Comparison of ENCODE assay signal across 8 mouse cellular contexts in genomic region chr9:44182260-44182659, GRCm38 (mm10). TPM values are rescaled to one million over a fixed set of nuclear protein-coding genes. Genes with fewer than 3 reads are reported as not detected.
DNase-seq lines count a peak whose midpoint lies in the region; ATAC-seq and TF ChIP-seq lines count a peak whose summit lies in the region.

No protein-coding gene starts in this region.

- H3K9me3 ChIP-seq in liver, embryonic 14.5 days (ENCODE audit: control insufficient read depth, low read length), result no peaks in the 10 kb centered on the region
- no peaks in the 10 kb centered on the region for H3K9me3 ChIP-seq in intestine, embryonic 15.5 days

- H3K27ac ChIP-seq in cerebellum, adult 2 months (ENCODE audit: insufficient read depth, low read length), result no peak overlapping the region
- no peak overlapping the region for H3K27ac ChIP-seq in liver, embryonic 14.5 days
- H3K27ac ChIP-seq in intestine, embryonic 15.5 days, result no peak overlapping the region

- peak; percentile 32; the same call in 1 of the 2 replicates for TF ChIP-seq CTCF in cerebellum, adult 2 months (IDR thresholded peaks at IDR 0.05; ENCODE audit: borderline replicate concordance, insufficient read depth, low read depth, low read length)
- TF ChIP-seq CTCF in liver, embryonic 14.5 days (IDR thresholded peaks at IDR 0.05; ENCODE audit: low read depth), result peak; percentile 63

- no peaks in the 10 kb centered on the region for H3K36me3 ChIP-seq in liver, embryonic 14.5 days (replicated peaks; ENCODE audit: control insufficient read depth, insufficient read depth, low read depth)
- H3K36me3 ChIP-seq in intestine, embryonic 15.5 days, result no peaks in the 10 kb centered on the region

- no peaks in the 10 kb centered on the region for H3K27me3 ChIP-seq in cerebellum, adult 2 months (ENCODE audit: control insufficient read depth, insufficient read depth, low read length)
- no peaks in the 10 kb centered on the region for H3K27me3 ChIP-seq in liver, embryonic 14.5 days (ENCODE audit: control insufficient read depth, insufficient read depth, low read length)
- no peaks in the 10 kb centered on the region for H3K27me3 ChIP-seq in intestine, embryonic 15.5 days (replicated peaks)

- no peaks in the 10 kb centered on the region for H3K4me1 ChIP-seq in cerebellum, adult 2 months (ENCODE audit: control insufficient read depth, insufficient read depth, low read length)
- H3K4me1 ChIP-seq in liver, embryonic 14.5 days (replicated peaks; ENCODE audit: control insufficient read depth in 2 of 2, insufficient read depth in 2 of 2, low read length in 1 of 2), result peaks cover 4% of the 10 kb centered on the region in 2 experiments
- H3K4me1 ChIP-seq in intestine, embryonic 15.5 days (replicated peaks), result 0 out of 2 replicates have a peak, but pooled peaks cover 2% of the 10 kb centered on the region

- WGBS in cerebellum, adult 2 months, result 88% methylated on average over 3 of the region's 3 CpGs
- 76% methylated on average over 3 of the region's 3 CpGs for WGBS in liver, embryonic 14.5 days (ENCODE audit: insufficient replicate concordance)
- WGBS in intestine, embryonic 15.5 days, result 90% methylated on average over 3 of the region's 3 CpGs

- no peak overlapping the region for H3K4me2 ChIP-seq in liver, embryonic 14.5 days (ENCODE audit: low read depth)
- no peak overlapping the region for H3K4me2 ChIP-seq in intestine, embryonic 15.5 days (replicated peaks)

- TF ChIP-seq POLR2A in cerebellum, adult 2 months (IDR thresholded peaks at IDR 0.05; ENCODE audit: borderline replicate concordance, insufficient read depth, low read length), result no peak

- ATAC-seq in erythroblast, adult 5-6 weeks (replicated peaks; ENCODE audit: low FRiP score, poor library complexity, severe bottlenecking), result peak; percentile 59; the same call in 1 of the 2 replicates
- no peak for ATAC-seq in liver, embryonic 14.5 days (ENCODE audit: insufficient read depth)
- ATAC-seq in intestine, embryonic 15.5 days, result no peak

- H3K9ac ChIP-seq in liver, embryonic 14.5 days (replicated peaks), result no peak overlapping the region
- no peak overlapping the region for H3K9ac ChIP-seq in intestine, embryonic 15.5 days

- no peak overlapping the region for H3K4me3 ChIP-seq in cerebellum, adult 2 months (replicated peaks; ENCODE audit: insufficient read depth, low read depth, low read length)
- H3K4me3 ChIP-seq in liver, embryonic 14.5 days (ENCODE audit: insufficient read depth in 1 of 2, low read depth in 2 of 2, low read length in 2 of 2), result no peak overlapping the region
- H3K4me3 ChIP-seq in intestine, embryonic 15.5 days (replicated peaks), result no peak overlapping the region

- TF ChIP-seq EP300 in liver, embryonic 14.5 days (IDR thresholded peaks at IDR 0.05; ENCODE audit: low read depth), result no peak

- peak in 1 of 2 experiments; percentile 16 for DNase-seq in cerebellum, adult 2 months
- DNase-seq in cerebellum, adult 9-11 months, result no peak
- DNase-seq in ovary, postnatal 14 days (ENCODE audit: low spot score), result peak; percentile 21
- DNase-seq in ovary, postnatal 36 days (ENCODE audit: low spot score), result no peak
- DNase-seq in liver, embryonic 14.5 days (ENCODE audit: low read depth in 3 of 3, low spot score in 3 of 3), result peak in 1 of 3 experiments; percentile 23
- peak; percentile 32 to 56 for DNase-seq in thymus, postnatal 10 days (ENCODE audit: low spot score in 2 of 2)

RNA-seq across cellular contexts. Expression of gene Mcam, which starts 48.0 kb away (rescaled TPM):
- 57.0 and 61.8 TPM in 2 replicates for polyA plus RNA-seq in cerebellum, adult 2 months (2012; rRNA removed)
- 0.77 TPM in 1 of 2 replicates, not detected in the other for total RNA-seq in erythroblast, adult 5-6 weeks (2015; ENCODE audit: low replicate concordance)
- total RNA-seq in erythroblast, adult 5-6 weeks (2017; ENCODE audit: low replicate concordance), result 0.60 TPM in 1 of 2 replicates, not detected in the other
- 6.1 and 6.2 TPM in 2 replicates for polyA plus RNA-seq in liver, embryonic 14.5 days (2012; rRNA removed)
- 3.1 and 3.4 TPM in 2 replicates for polyA plus RNA-seq in liver, embryonic 14.5 days (2014; fragmentation: Nextera tagmentation; extraction: Ambion mirVana)
- 40.0 and 43.5 TPM in 2 replicates for polyA plus RNA-seq in intestine, embryonic 15.5 days (2015; fragmentation: Nextera tagmentation; extraction: Ambion mirVana)

RNA-seq across cellular contexts. Expression of gene Cbl, which starts 51.6 kb away (rescaled TPM):
- polyA plus RNA-seq in cerebellum, adult 2 months (2012; rRNA removed), result 14.5 and 15.3 TPM in 2 replicates
- total RNA-seq in erythroblast, adult 5-6 weeks (2015; ENCODE audit: low replicate concordance), result 43.7 and 46.9 TPM in 2 replicates
- total RNA-seq in erythroblast, adult 5-6 weeks (2017; ENCODE audit: low replicate concordance), result 14.6 and 35.3 TPM in 2 replicates
- 3.4 and 3.9 TPM in 2 replicates for polyA plus RNA-seq in liver, embryonic 14.5 days (2012; rRNA removed)
- polyA plus RNA-seq in liver, embryonic 14.5 days (2014; fragmentation: Nextera tagmentation; extraction: Ambion mirVana), result 3.7 and 5.1 TPM in 2 replicates
- polyA plus RNA-seq in intestine, embryonic 15.5 days (2015; fragmentation: Nextera tagmentation; extraction: Ambion mirVana), result 13.2 and 14.8 TPM in 2 replicates

RNA-seq across cellular contexts. Expression of gene Ccdc153, which starts 58.2 kb away (rescaled TPM):
- 3.7 and 7.0 TPM in 2 replicates for polyA plus RNA-seq in cerebellum, adult 2 months (2012; rRNA removed)
- not detected in 2 replicates for total RNA-seq in erythroblast, adult 5-6 weeks (2015; ENCODE audit: low replicate concordance)
- not detected in 2 replicates for total RNA-seq in erythroblast, adult 5-6 weeks (2017; ENCODE audit: low replicate concordance)
- not detected in 2 replicates for polyA plus RNA-seq in liver, embryonic 14.5 days (2012; rRNA removed)
- polyA plus RNA-seq in liver, embryonic 14.5 days (2014; fragmentation: Nextera tagmentation; extraction: Ambion mirVana), result not detected in 2 replicates
- polyA plus RNA-seq in intestine, embryonic 15.5 days (2015; fragmentation: Nextera tagmentation; extraction: Ambion mirVana), result not detected in 2 replicates

Comparison
In these comparisons a context has a peak if more than half of its experiments do, and no peak if none do; other contexts are left out.
1. DNase-seq: peak in ovary, postnatal 14 days (single experiment) and thymus, postnatal 10 days (2 of 2); none in cerebellum, adult 9-11 months (single experiment) and ovary, postnatal 36 days (single experiment).